Mouse (Mus musculus): ENCODE measurements at regions not wholly inside any gene's neighbourhood (a gene's known extent, or its start where the extent isn't known, plus 50 kb on each side); places are given as distances from the start of the nearest gene placed in this dataset.

GRCm38 (mm10) chr12:35827797-35828196 is 97.6 kb upstream of the Agr3 start:
- H3K27ac ChIP-seq (ENCODE audit: low read depth) = no peak overlapping the region
- peaks cover 9% of the 10 kb centered on the region for H3K4me1 ChIP-seq (ENCODE audit: insufficient read depth)
- H3K27me3 ChIP-seq (ENCODE audit: insufficient read depth, low read length) = no peaks in the 10 kb centered on the region
- ATAC-seq (ENCODE audit: insufficient read depth) = no peak
- H3K4me3 ChIP-seq (ENCODE audit: low read depth, low read length) = no peak overlapping the region
- 64% methylated on average over 2 of the region's 2 CpGs for WGBS
- H3K9me3 ChIP-seq (ENCODE audit: low read depth, low read length) = no peaks in the 10 kb centered on the region; the same call in 1 of the 2 replicates
- no peak overlapping the region for H3K9ac ChIP-seq
- DNase-seq = no peak
- TF ChIP-seq CTCF (IDR thresholded peaks at IDR 0.05; ENCODE audit: low read depth) = no peak
- no peaks in the 10 kb centered on the region for H3K36me3 ChIP-seq (ENCODE audit: insufficient read depth)
- no peak overlapping the region for H3K4me2 ChIP-seq

- WGBS = 69% methylated on average over 5 of the region's 5 CpGs
- no peak overlapping the region for H3K4me2 ChIP-seq
- DNase-seq = no peak
- no peak for TF ChIP-seq CTCF (IDR thresholded peaks at IDR 0.05; ENCODE audit: low read depth)
- H3K4me3 ChIP-seq (ENCODE audit: low read depth, low read length) = no peak overlapping the region
- H3K4me1 ChIP-seq (ENCODE audit: insufficient read depth) = peaks cover 9% of the 10 kb centered on the region
- H3K9ac ChIP-seq = no peak overlapping the region
- H3K36me3 ChIP-seq (ENCODE audit: insufficient read depth) = no peaks in the 10 kb centered on the region
- H3K9me3 ChIP-seq (ENCODE audit: low read depth, low read length) = no peaks in the 10 kb centered on the region; the same call in 1 of the 2 replicates
- no peak for ATAC-seq (ENCODE audit: insufficient read depth)
- no peak overlapping the region for H3K27ac ChIP-seq (ENCODE audit: low read depth)
- H3K27me3 ChIP-seq (ENCODE audit: insufficient read depth, low read length) = no peaks in the 10 kb centered on the region
Measured at GRCm38 (mm10) chr12:35826990-35827389, 98.4 kb upstream of the Agr3 start.

DNA sequence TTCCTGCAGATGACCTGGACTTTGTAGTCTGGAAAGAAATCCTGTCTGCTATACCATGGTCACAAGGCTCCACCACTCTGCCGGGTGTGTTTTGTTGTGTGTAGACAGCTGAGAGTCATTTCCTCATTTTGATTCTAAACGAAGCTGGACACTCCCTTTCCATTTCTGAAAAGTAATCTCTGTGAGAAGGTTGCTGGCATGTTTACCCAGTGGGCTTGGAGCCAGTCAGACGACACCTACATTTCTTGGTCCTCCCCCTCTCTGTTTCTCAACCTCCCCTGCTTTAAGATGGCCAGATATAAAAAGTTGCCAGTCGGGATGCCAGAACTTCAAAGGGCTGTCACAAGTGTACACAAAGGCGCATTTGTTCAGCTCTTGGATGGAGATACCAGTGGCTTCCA is 100.8 kb upstream of the Agr3 start:
- no peak for TF ChIP-seq CTCF (IDR thresholded peaks at IDR 0.05; ENCODE audit: low read depth)
- Histone ChIP-seq H3K4me3 (ENCODE audit: low read depth, low read length) (no peak overlapping the region), H3K4me1 (ENCODE audit: insufficient read depth) (peaks cover 9% of the 10 kb centered on the region), H3K4me2 (peak overlapping the region; percentile 35), H3K27me3 (ENCODE audit: insufficient read depth, low read length) (no peaks in the 10 kb centered on the region), H3K9me3 (ENCODE audit: low read depth, low read length) (no peaks in the 10 kb centered on the region; the same call in 1 of the 2 replicates), H3K27ac (ENCODE audit: low read depth) (peak overlapping the region; percentile 85), H3K36me3 (ENCODE audit: insufficient read depth) (no peaks in the 10 kb centered on the region), H3K9ac (no peak overlapping the region)
- peak; percentile 73 for DNase-seq
- peak; percentile 80 for ATAC-seq (ENCODE audit: insufficient read depth)
- WGBS = 8% methylated on average over 5 of the region's 5 CpGs

GRCm38 (mm10) chr12:35799261-35799660 is 126.2 kb upstream of the Agr3 start:
- WGBS = 66% methylated on average over 2 of the region's 2 CpGs
- peak; percentile 30 for DNase-seq

DNA sequence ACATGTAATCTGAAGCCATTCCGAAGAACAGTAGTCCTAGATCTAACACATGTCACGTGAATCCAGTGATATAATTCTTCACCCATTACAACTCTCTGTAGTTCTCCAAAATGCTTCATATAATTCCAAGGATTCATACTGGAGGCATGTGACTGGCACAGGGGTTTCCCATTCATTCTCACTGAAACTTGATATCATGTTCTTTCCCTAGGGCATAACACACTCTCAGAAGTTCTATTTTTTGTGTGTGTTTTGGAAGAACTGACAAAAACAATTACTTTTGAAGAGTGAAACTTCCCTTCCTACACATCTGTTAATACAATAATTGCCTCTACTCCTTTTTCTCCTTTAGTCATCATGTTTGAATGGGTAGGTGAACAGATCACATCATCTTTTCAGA is 150.0 kb upstream of the Agr3 start:
- no peaks in the 10 kb centered on the region for H3K4me1 ChIP-seq (ENCODE audit: insufficient read depth)
- ATAC-seq (ENCODE audit: insufficient read depth) = no peak
- no peak for DNase-seq
- TF ChIP-seq CTCF (IDR thresholded peaks at IDR 0.05; ENCODE audit: low read depth) = no peak
- no peak overlapping the region for H3K4me2 ChIP-seq
- no peak overlapping the region for H3K9ac ChIP-seq
- H3K36me3 ChIP-seq (ENCODE audit: insufficient read depth) = no peaks in the 10 kb centered on the region
- WGBS = 85% methylated on average over 2 of the region's 2 CpGs
- H3K27me3 ChIP-seq (ENCODE audit: insufficient read depth, low read length) = no peaks in the 10 kb centered on the region
- H3K9me3 ChIP-seq (ENCODE audit: low read depth, low read length) = no peaks in the 10 kb centered on the region
- H3K27ac ChIP-seq (ENCODE audit: low read depth) = no peak overlapping the region
- no peak overlapping the region for H3K4me3 ChIP-seq (ENCODE audit: low read depth, low read length)

More at GRCm38 (mm10) chr12:35799261-35799660, 126.2 kb upstream of the Agr3 start:
- Histone ChIP-seq H3K4me1 (ENCODE audit: insufficient read depth) (no peaks in the 10 kb centered on the region), H3K4me2 (no peak overlapping the region), H3K27ac (ENCODE audit: low read depth) (no peak overlapping the region), H3K27me3 (ENCODE audit: insufficient read depth, low read length) (no peaks in the 10 kb centered on the region), H3K9me3 (ENCODE audit: low read depth, low read length) (no peaks in the 10 kb centered on the region), H3K9ac (no peak overlapping the region), H3K36me3 (ENCODE audit: insufficient read depth) (no peaks in the 10 kb centered on the region), H3K4me3 (ENCODE audit: low read depth, low read length) (no peak overlapping the region)
- ATAC-seq (ENCODE audit: insufficient read depth) = no peak
- TF ChIP-seq CTCF (IDR thresholded peaks at IDR 0.05; ENCODE audit: low read depth) = no peak

DNA sequence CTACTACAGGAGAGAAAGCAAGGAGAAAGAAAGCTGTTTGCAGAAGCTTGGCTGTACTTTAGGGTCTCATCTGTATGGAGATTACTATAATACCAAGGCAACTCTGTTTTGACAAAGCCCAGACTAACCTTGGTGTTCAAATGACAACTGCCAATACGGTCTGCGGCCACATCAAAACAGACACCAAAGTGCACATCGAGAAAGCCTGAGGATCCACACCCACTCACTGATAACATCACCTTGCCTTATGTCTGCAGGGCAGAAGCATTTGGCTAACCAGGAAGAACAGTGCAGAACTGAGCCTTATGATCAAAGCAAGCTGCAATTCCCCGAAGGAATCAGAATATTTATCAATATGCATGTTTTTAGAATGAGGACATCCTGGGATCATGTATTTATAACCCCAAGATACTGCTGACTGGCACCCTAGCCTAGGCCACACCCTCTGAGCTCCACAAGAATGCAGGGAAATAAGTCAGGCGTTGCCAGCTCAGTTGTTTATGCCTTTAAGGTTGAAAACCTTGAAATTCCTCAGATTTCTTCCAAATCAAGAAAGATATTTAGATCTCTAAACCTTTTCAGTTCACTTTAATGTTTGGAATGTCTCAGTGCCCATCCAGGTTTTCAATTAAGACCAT is 154.9 kb upstream of the Agr3 start:
- no peaks in the 10 kb centered on the region for H3K9me3 ChIP-seq (ENCODE audit: low read depth, low read length)
- DNase-seq = no peak
- TF ChIP-seq CTCF (IDR thresholded peaks at IDR 0.05; ENCODE audit: low read depth) = no peak
- no peak overlapping the region for H3K27ac ChIP-seq (ENCODE audit: low read depth)
- no peak overlapping the region for H3K9ac ChIP-seq
- no peak for ATAC-seq (ENCODE audit: insufficient read depth)
- 58% methylated on average over 5 of the region's 5 CpGs for WGBS
- no peaks in the 10 kb centered on the region for H3K4me1 ChIP-seq (ENCODE audit: insufficient read depth)
- no peak overlapping the region for H3K4me3 ChIP-seq (ENCODE audit: low read depth, low read length)
- no peaks in the 10 kb centered on the region for H3K36me3 ChIP-seq (ENCODE audit: insufficient read depth)
- H3K4me2 ChIP-seq = no peak overlapping the region
- H3K27me3 ChIP-seq (ENCODE audit: insufficient read depth, low read length) = no peaks in the 10 kb centered on the region

DNA sequence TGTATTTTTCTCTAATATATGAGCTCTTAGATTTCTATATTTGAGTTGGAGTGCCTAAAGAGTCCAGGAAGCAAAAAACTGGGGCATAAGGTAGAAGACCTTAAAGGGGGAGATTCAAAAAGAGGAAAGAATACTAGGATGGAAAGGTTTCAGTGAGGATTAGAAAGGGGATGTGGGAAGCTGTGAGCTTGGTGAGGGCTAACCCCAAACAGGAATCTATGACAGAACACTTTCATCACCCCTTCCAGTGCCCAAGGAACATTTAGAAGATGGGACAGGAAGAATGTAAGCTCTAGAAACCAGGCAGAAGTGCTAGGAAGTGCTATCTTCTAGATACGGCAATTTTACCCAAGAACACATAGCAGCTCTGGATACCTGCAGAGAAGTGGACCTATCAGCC is 166.5 kb upstream of the Agr3 start:
- TF ChIP-seq CTCF (IDR thresholded peaks at IDR 0.05; ENCODE audit: low read depth) = no peak
- no peak overlapping the region for H3K4me3 ChIP-seq (ENCODE audit: low read depth, low read length)
- ATAC-seq (ENCODE audit: insufficient read depth) (no peak), DNase-seq (no peak)
- H3K27ac ChIP-seq (ENCODE audit: low read depth) = no peak overlapping the region
- 94% methylated on average over 1 of the region's 1 CpGs for WGBS
- H3K27me3 ChIP-seq (ENCODE audit: insufficient read depth, low read length) = no peaks in the 10 kb centered on the region
- H3K36me3 ChIP-seq (ENCODE audit: insufficient read depth) = no peaks in the 10 kb centered on the region
- H3K9me3 ChIP-seq (ENCODE audit: low read depth, low read length) = no peaks in the 10 kb centered on the region
- no peak overlapping the region for H3K4me2 ChIP-seq
- no peak overlapping the region for H3K9ac ChIP-seq
- no peaks in the 10 kb centered on the region for H3K4me1 ChIP-seq (ENCODE audit: insufficient read depth)

Data from lung, embryonic 14.5 days (tissue).